Mouse (Mus musculus) forebrain, embryonic 11.5 days (tissue): ENCODE measurements at regions not wholly inside any gene's neighbourhood (a gene's known extent, or its start where the extent isn't known, plus 50 kb on each side); places are given as distances from the start of the nearest gene placed in this dataset.

Experiments used
- ATAC-seq: fragments of 200-750 bp; cut with Nextera tagmentation; replicated peaks from 2 replicates; pipeline ENCODE4 v1.8.0; 2017; ENCODE audit warnings: moderate TSS enrichment; ENCODE audit not compliant: low FRiP score
- DNase-seq: peaks from one replicate; pipeline ENCODE4 v3.0.0-alpha.2; 2017; ENCODE audit warnings: low spot score
- H3K27ac ChIP-seq: fragments of 300-500 bp; sonication (generic); 2 replicates; pipeline ENCODE4 v1.5.1; 2014; ENCODE audit warnings: low read depth, low read length
- H3K27me3 ChIP-seq: fragments of 300-500 bp; sonication (generic); 2 replicates; pipeline ENCODE4 v1.6.1; 2014; ENCODE audit warnings: mild to moderate bottlenecking, low read length, mixed read lengths; ENCODE audit not compliant: control insufficient read depth, insufficient read depth
- H3K36me3 ChIP-seq: fragments of 300-500 bp; sonication (generic); 2 replicates; pipeline ENCODE4 v1.6.1; 2014; ENCODE audit warnings: mild to moderate bottlenecking, low read length, moderate library complexity, mixed read lengths; ENCODE audit not compliant: control insufficient read depth, insufficient read depth
- H3K4me1 ChIP-seq: fragments of 300-500 bp; sonication (generic); replicated peaks from 2 replicates; pipeline ENCODE4 v1.6.1; 2014; ENCODE audit warnings: low read length, mixed read lengths; ENCODE audit not compliant: control insufficient read depth, insufficient read depth
- H3K4me2 ChIP-seq: fragments of 300-500 bp; sonication (generic); 2 replicates; pipeline ENCODE4 v1.6.1; 2014; ENCODE audit warnings: low read depth, mild to moderate bottlenecking, low read length, moderate library complexity, mixed read lengths; ENCODE audit not compliant: severe bottlenecking
- H3K4me3 ChIP-seq: fragments of 300-500 bp; sonication (generic); 2 replicates; pipeline ENCODE4 v1.5.1; 2014; ENCODE audit warnings: low read depth, low read length
- H3K9ac ChIP-seq: fragments of 300-500 bp; sonication (generic); 2 replicates; pipeline ENCODE4 v1.6.1; 2014; ENCODE audit warnings: low read length
- H3K9me3 ChIP-seq: fragments of 300-500 bp; sonication (generic); 2 replicates; pipeline ENCODE4 v1.6.1; 2016; ENCODE audit warnings: low read length, mixed read lengths; ENCODE audit not compliant: control insufficient read depth
- WGBS: fragments of 180-500 bp; shearing (Covaris S2); extraction: QIAGEN DNeasy Blood & Tissue Kit; methylation state at CpG from one replicate; pipeline ENCODE4 v1.1.7; 2014; 5-methylcytosine and 5-hydroxymethylcytosine counted together

GRCm38 (mm10) chr6:20741240-20741639 lies 474.1 kb upstream of the Kcnd2 start:
- no peak overlapping the region for H3K4me2 ChIP-seq
- H3K27me3 ChIP-seq, result no peaks in the 10 kb centered on the region
- DNase-seq (no peak), ATAC-seq (no peak)
- H3K36me3 ChIP-seq, result no peaks in the 10 kb centered on the region
- no peak overlapping the region for H3K27ac ChIP-seq
- H3K9ac ChIP-seq, result no peak overlapping the region
- H3K4me1 ChIP-seq, result no peaks in the 10 kb centered on the region
- WGBS, result 67% methylated on average over 1 of the region's 1 CpGs
- H3K9me3 ChIP-seq, result no peaks in the 10 kb centered on the region
- no peak overlapping the region for H3K4me3 ChIP-seq

GRCm38 (mm10) chr6:20757240-20757639 lies 458.1 kb upstream of the Kcnd2 start:
- ATAC-seq (no peak), DNase-seq (no peak)
- H3K9me3 ChIP-seq, result no peaks in the 10 kb centered on the region
- H3K9ac ChIP-seq, result no peak overlapping the region
- no peak overlapping the region for H3K27ac ChIP-seq
- H3K36me3 ChIP-seq, result no peaks in the 10 kb centered on the region
- H3K4me2 ChIP-seq, result no peak overlapping the region
- no peaks in the 10 kb centered on the region for H3K27me3 ChIP-seq
- no peaks in the 10 kb centered on the region for H3K4me1 ChIP-seq
- H3K4me3 ChIP-seq, result no peak overlapping the region

- H3K4me1 ChIP-seq, result no peaks in the 10 kb centered on the region
- no peaks in the 10 kb centered on the region for H3K9me3 ChIP-seq
- H3K9ac ChIP-seq, result no peak overlapping the region
- H3K4me3 ChIP-seq, result no peak overlapping the region
- WGBS, result 76% methylated on average over 1 of the region's 1 CpGs
- H3K27ac ChIP-seq, result no peak overlapping the region
- no peak overlapping the region for H3K4me2 ChIP-seq
- H3K27me3 ChIP-seq, result no peaks in the 10 kb centered on the region
- no peak for ATAC-seq
- no peaks in the 10 kb centered on the region for H3K36me3 ChIP-seq
- no peak for DNase-seq
Measured at GRCm38 (mm10) chr6:20761300-20761699, 454.0 kb upstream of the Kcnd2 start.

- Histone ChIP-seq H3K4me3 (no peak overlapping the region), H3K27me3 (no peaks in the 10 kb centered on the region), H3K27ac (no peak overlapping the region), H3K4me2 (no peak overlapping the region), H3K36me3 (no peaks in the 10 kb centered on the region), H3K9ac (no peak overlapping the region), H3K9me3 (no peaks in the 10 kb centered on the region), H3K4me1 (no peaks in the 10 kb centered on the region)
- DNase-seq (no peak), ATAC-seq (no peak)
- WGBS, result 79% methylated on average over 1 of the region's 1 CpGs
Measured at GRCm38 (mm10) chr6:20775872-20776271, 439.4 kb upstream of the Kcnd2 start.
